Mouse (Mus musculus) kidney, postnatal 0 days (tissue): ENCODE measurements around the gene Rab4b. TPM values are rescaled to one million over a fixed set of nuclear protein-coding genes. Genes with fewer than 3 reads are reported as not detected.

Source experiments
- ATAC-seq: fragments of 200-750 bp; cut with Nextera tagmentation; replicated peaks from 2 replicates; pipeline ENCODE4 v1.8.0; 2017; ENCODE audit warnings: low read depth, moderate number of reproducible peaks, moderate TSS enrichment, moderate library complexity; ENCODE audit not compliant: low FRiP score
- DNase-seq: peaks from one replicate; pipeline ENCODE4 v3.0.0-alpha.2; 2016; ENCODE audit warnings: low spot score
- H3K27ac ChIP-seq: fragments of 300-500 bp; sonication (generic); 2 replicates; pipeline ENCODE4 v1.5.1; 2014; ENCODE audit warnings: mild to moderate bottlenecking
- H3K27me3 ChIP-seq: fragments of 300-500 bp; sonication (generic); 2 replicates; pipeline ENCODE4 v1.6.1; 2014; ENCODE audit warnings: low read length, mixed read lengths; ENCODE audit not compliant: insufficient read depth
- H3K36me3 ChIP-seq: fragments of 300-500 bp; sonication (generic); 2 replicates; pipeline ENCODE4 v1.6.1; 2014; ENCODE audit warnings: low read length, mixed read lengths; ENCODE audit not compliant: insufficient read depth
- H3K4me1 ChIP-seq: fragments of 300-500 bp; sonication (generic); replicated peaks from 2 replicates; pipeline ENCODE4 v1.6.1; 2014; ENCODE audit warnings: antibody characterized with exemption, low read length, mixed read lengths; ENCODE audit not compliant: insufficient read depth
- H3K4me2 ChIP-seq: fragments of 300-500 bp; sonication (generic); 2 replicates; pipeline ENCODE4 v1.6.1; 2014; ENCODE audit warnings: mild to moderate bottlenecking, low read length, moderate library complexity, mixed read lengths
- H3K4me3 ChIP-seq: fragments of 300-500 bp; sonication (generic); replicated peaks from 2 replicates; pipeline ENCODE4 v1.5.1; 2014; ENCODE audit warnings: low read depth, low read length
- H3K9ac ChIP-seq: fragments of 300-500 bp; sonication (generic); 2 replicates; pipeline ENCODE4 v1.6.1; 2014; ENCODE audit warnings: low read depth, low read length
- H3K9me3 ChIP-seq: fragments of 300-500 bp; sonication (generic); replicated peaks from 2 replicates; pipeline ENCODE4 v1.6.1; 2016; ENCODE audit warnings: low read length, inconsistent platforms, mixed read lengths
- CTCF ChIP-seq: IDR thresholded peaks from 2 replicates; pipeline ENCODE4 v1.5.1; 2016; ENCODE audit warnings: antibody characterized with exemption, low read depth, mild to moderate bottlenecking, moderate library complexity
- WGBS: fragments of 180-500 bp; shearing (Covaris S2); extraction: QIAGEN DNeasy Blood & Tissue Kit; methylation state at CpG from one replicate; pipeline ENCODE4 v1.1.7; 2014; 5-methylcytosine and 5-hydroxymethylcytosine counted together
- polyA plus RNA-seq: library from polyadenylated mRNA; unstranded; fragments of >200 nt; fragmentation: Nextera tagmentation; extraction: Ambion mirVana; gene quantifications from 2 replicates; pipeline ENCODE4 v1.2.1, GENCODE M21; 2015

The Rab4b gene
- polyA plus RNA-seq, 1 experiment from 2014 or later: 75.0 TPM

- no peak overlapping the region for H3K27ac ChIP-seq
- no peak for ATAC-seq
- peaks cover 4% of the 10 kb centered on the region; the same call in 1 of the 2 replicates for H3K36me3 ChIP-seq
- H3K4me1 ChIP-seq: peaks cover 15% of the 10 kb centered on the region
- TF ChIP-seq CTCF: no peak
- no peak for DNase-seq
- WGBS: 54% methylated on average over 6 of the region's 6 CpGs
- H3K9ac ChIP-seq: no peak overlapping the region
- H3K27me3 ChIP-seq: no peaks in the 10 kb centered on the region
- no peaks in the 10 kb centered on the region for H3K9me3 ChIP-seq
- no peak overlapping the region for H3K4me2 ChIP-seq
- H3K4me3 ChIP-seq: no peak overlapping the region
These were observed 43.2 kb upstream of the Rab4b start for GRCm38 (mm10) chr7:27221939-27222338.

DNA sequence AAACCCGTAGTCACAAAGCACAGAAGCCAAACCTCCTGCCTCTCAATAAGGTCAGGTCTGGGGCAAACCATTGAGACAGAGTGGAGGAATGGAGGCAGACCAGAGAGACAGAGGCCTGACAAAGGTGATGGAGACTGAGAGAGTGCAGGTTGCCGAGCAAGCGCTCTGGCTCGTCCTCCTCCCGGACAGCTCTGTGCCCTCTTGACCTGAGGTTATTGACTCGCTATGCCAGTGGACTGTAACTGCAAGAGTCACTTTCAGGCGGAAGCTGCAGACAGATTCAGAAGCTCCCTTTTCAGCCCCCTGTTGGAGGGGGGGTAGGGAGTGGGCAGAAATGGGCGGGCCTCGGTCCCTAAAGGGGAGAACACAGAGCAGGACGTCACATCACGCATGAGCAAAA, 41.2 kb upstream of the Rab4b start:
- peaks cover 14% of the 10 kb centered on the region; the same call in 1 of the 2 replicates for H3K36me3 ChIP-seq
- ATAC-seq (no peak), DNase-seq (no peak)
- no peaks in the 10 kb centered on the region for H3K27me3 ChIP-seq
- no peaks in the 10 kb centered on the region for H3K9me3 ChIP-seq
- TF ChIP-seq CTCF: no peak
- no peak overlapping the region for H3K9ac ChIP-seq
- no peak overlapping the region for H3K27ac ChIP-seq
- no peak overlapping the region for H3K4me2 ChIP-seq
- WGBS: 62% methylated on average over 11 of the region's 11 CpGs
- peaks cover 4% of the 10 kb centered on the region; the same call in 1 of the 2 replicates for H3K4me1 ChIP-seq
- H3K4me3 ChIP-seq: no peak overlapping the region

DNA sequence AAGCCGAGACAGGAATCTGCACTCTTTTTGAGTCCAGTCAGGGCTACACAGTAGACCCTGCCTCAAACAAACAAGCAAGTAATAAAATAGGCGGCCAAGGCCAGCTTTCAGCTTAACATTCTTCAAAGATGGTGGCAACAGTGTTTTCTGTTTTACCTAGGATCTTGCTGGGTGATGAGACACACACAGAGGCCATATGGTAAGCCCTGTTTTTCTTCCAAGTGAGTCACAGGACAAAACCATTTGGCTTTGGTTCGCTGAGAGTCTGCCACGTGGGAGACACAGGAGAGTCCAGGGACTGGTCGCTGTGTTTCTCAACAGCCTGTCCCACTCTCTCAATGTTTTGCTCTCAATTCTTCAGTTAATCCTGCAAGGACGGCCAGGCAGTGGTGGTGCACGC, 39.9 kb upstream of the Rab4b start:
- ATAC-seq: no peak
- Histone ChIP-seq H3K4me1 (0 out of 2 replicates have a peak, but pooled peaks cover 1% of the 10 kb centered on the region), H3K36me3 (peaks cover 24% of the 10 kb centered on the region; the same call in 1 of the 2 replicates), H3K27ac (no peak overlapping the region), H3K4me2 (no peak overlapping the region), H3K9me3 (no peaks in the 10 kb centered on the region), H3K4me3 (no peak overlapping the region), H3K27me3 (no peaks in the 10 kb centered on the region), H3K9ac (no peak overlapping the region)
- WGBS: 71% methylated on average over 7 of the region's 7 CpGs
- no peak for DNase-seq
- no peak for TF ChIP-seq CTCF

DNA sequence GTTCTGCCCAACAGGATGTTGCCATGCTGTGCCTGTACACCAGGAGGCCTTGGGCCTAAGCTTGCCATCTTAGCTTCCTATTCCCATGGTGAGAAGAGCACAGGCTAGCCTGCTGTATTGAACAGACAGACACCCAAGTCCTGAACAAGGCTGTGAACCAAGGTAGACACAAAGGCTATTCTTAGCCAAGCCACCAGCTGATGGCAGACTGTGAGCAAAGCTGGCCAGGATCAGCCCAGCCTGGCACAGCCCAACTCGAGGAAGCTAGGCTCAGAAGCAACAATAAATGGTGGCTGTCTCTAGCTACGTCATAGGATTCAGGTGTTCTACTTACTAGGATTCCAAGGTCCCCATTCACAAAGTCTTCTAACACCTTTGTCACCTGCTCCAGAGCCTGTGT, 33.9 kb upstream of the Rab4b start:
- Histone ChIP-seq H3K9me3 (no peaks in the 10 kb centered on the region), H3K27me3 (no peaks in the 10 kb centered on the region), H3K9ac (no peak overlapping the region), H3K27ac (no peak overlapping the region), H3K36me3 (peaks cover 60% of the 10 kb centered on the region), H3K4me2 (no peak overlapping the region), H3K4me3 (no peak overlapping the region), H3K4me1 (no peaks in the 10 kb centered on the region)
- ATAC-seq (no peak), DNase-seq (no peak)
- WGBS: 82% methylated on average over 2 of the region's 2 CpGs
- TF ChIP-seq CTCF: no peak

DNA sequence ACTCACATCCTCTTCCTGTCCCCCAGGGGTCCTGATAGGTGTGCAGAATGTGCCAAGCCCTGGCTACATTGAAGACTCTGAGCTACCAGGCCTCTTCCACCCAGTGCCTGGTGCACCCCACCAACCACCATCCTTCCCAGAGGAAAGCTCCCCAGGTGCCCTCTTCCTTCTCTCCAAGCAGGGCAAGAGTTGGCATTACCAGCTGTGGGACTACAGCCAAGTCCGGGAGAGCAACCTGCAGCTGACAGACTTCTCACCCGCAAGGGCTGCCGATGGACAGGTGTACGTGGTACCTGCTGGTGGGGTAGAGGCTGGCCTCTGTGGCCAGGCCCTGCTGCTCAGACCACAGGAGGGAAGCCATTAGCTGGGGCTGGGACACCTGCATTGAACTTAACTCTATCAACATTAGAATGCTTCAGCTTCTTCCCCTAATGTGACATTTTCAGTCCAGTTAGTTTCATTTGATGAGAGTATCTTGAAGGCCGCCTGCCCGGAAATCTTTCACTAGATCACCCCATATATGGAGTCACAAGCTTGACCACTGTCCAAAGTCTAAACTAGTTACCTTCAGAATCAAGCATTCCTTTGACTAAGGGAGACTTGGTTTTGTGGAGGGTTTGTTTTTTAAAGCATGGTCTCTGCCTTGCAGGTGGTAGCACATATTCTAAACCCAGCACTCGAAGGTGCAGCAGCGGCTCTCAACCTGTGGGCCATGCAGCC, 25.2 kb upstream of the Rab4b start:
- no peak overlapping the region for H3K4me2 ChIP-seq
- no peaks in the 10 kb centered on the region for H3K9me3 ChIP-seq
- ATAC-seq (no peak), DNase-seq (no peak)
- H3K27me3 ChIP-seq: no peaks in the 10 kb centered on the region
- 0 out of 2 replicates have a peak, but pooled peaks cover 22% of the 10 kb centered on the region for H3K36me3 ChIP-seq
- H3K4me3 ChIP-seq: no peak overlapping the region
- no peaks in the 10 kb centered on the region for H3K4me1 ChIP-seq
- WGBS: 93% methylated on average over 8 of the region's 8 CpGs
- no peak overlapping the region for H3K9ac ChIP-seq
- no peak for TF ChIP-seq CTCF
- no peak overlapping the region for H3K27ac ChIP-seq

DNA sequence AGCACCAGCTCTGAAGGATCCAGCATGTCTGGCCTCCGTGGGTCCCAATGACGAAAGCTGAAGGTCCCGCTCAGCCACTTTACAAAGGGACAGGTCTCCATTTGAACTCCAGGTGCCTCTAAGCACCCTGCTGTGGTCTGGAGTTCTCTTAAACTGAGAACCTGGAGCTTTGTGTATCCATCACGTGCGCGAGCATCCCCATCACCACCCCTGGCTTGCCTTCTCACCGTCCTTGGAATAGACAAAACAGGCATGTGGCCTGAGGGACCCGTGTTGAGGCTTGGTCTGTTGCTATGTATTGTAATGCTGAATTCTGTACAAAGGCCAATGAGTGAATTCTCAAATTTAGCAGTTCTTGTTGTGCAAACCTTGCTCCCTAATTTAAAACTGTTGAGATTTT, 20.1 kb upstream of the Rab4b start:
- TF ChIP-seq CTCF: no peak
- 94% methylated on average over 8 of the region's 8 CpGs for WGBS
- no peak overlapping the region for H3K27ac ChIP-seq
- 0 out of 2 replicates have a peak, but pooled peaks cover 10% of the 10 kb centered on the region for H3K36me3 ChIP-seq
- H3K9me3 ChIP-seq: no peaks in the 10 kb centered on the region
- peaks cover 7% of the 10 kb centered on the region for H3K4me1 ChIP-seq
- H3K27me3 ChIP-seq: no peaks in the 10 kb centered on the region
- H3K4me2 ChIP-seq: no peak overlapping the region
- H3K9ac ChIP-seq: no peak overlapping the region
- ATAC-seq (no peak), DNase-seq (no peak)
- H3K4me3 ChIP-seq: no peak overlapping the region

DNA sequence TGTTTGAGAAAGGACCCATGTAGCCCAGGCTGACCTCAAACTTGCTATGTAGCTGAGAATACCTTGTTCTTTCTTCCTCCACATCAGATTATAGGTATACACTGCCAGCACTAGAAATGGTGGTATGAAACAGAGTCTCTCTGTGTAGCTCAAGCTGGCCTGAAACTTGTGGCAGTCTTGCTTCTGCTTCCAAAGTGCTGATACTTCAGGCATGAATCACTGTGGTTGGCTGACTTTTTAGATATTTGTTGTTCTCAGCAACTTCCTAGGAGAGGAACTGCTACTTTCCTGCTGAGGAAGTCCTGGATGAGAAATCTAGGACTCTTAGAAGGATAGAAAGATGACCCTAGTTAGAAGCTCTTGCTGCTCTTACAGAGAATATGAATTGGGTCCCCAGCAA, 19.7 kb upstream of the Rab4b start:
- 0 out of 2 replicates have a peak, but pooled peaks cover 13% of the 10 kb centered on the region for H3K36me3 ChIP-seq
- H3K9me3 ChIP-seq: no peaks in the 10 kb centered on the region
- H3K4me1 ChIP-seq: peaks cover 7% of the 10 kb centered on the region
- H3K4me2 ChIP-seq: no peak overlapping the region
- H3K9ac ChIP-seq: no peak overlapping the region
- H3K27me3 ChIP-seq: no peaks in the 10 kb centered on the region
- TF ChIP-seq CTCF: no peak
- no peak for DNase-seq
- no peak for ATAC-seq
- no peak overlapping the region for H3K4me3 ChIP-seq
- no peak overlapping the region for H3K27ac ChIP-seq
